Mouse (Mus musculus): ENCODE measurements around the gene 1700088E04Rik.

DNA sequence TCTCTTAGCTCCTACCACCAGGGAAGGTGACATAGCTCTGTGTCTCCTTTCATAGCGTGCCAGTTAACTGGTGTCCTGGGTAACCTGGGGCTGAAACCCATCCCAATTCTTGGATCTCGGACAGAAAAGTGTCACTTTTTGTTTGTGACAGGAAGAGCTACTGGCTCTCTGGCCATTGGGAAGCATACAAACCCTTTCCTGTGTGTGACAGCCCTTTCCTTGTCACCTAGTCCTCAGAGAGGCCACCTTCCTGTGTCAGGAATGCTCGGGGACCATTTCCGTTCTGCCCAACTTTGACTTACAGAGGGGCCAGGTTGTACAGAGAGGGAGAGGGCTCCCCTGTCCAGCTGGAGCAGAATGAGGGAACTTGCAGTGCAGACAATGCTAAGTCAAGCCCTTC, 41.6 kb downstream of the 1700088E04Rik start:
- TF ChIP-seq CTCF (IDR thresholded peaks at IDR 0.05; ENCODE audit: low read depth, low read length) (no peak), POLR2A (IDR thresholded peaks at IDR 0.05; ENCODE audit: borderline replicate concordance, low read depth, low read length) (no peak)

Data from bone marrow macrophage, adult 2 months (primary cell).